Mouse (Mus musculus): ENCODE data around the gene Dnajc8. TPM values are rescaled to one million over a fixed set of nuclear protein-coding genes. Genes with fewer than 3 reads are reported as not detected.

The Dnajc8 gene
- total and polyA plus RNA-seq, 3 experiments, result 110 to 246 TPM; not detected in 1

DNA sequence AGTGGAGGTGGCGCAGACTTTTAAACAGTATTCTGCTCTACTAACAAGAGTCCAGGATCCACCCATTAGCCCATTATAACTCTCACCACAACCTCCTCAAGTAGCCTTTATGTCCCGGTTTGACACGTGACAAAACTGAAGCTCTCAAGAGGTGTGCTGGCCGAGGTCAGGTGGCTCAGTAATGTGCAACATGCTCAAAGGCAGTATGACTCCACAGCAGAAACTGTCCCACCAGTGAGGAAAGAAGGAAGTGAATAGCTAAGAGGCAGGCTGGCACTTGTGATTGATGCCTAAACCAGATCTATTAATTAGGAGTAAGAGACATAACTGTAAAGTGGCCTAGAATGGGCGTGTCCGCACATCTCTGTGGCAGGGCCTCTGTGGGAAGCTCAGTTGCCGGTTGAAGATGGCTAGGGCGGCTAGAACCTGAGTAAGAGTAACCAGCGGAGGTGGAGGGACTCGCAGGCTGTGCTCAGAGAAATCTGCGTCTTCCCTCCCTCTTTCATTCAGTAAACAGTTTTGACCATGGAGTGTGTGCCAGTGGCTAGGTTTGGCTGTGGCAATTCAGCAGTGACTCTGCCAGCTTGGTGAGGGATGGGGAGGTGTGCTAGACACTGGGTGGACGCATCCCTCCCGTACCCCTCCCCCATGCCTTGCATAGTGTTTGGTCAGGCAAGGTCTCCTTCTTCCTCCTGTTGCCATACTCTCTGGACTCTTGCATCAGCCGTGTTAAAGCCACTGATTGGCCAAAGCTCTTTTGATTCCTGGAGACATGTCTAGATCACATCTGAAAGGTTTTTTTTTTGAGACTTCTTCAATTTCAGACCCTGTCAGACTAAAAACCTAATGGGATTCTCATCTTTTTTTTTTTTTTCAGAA lies 21.7 kb upstream of the Dnajc8 start (continued):
- TF ChIP-seq NELFE (IDR thresholded peaks at IDR 0.05; ENCODE audit: low read depth, low read length) (peak; percentile 52), MYB (IDR thresholded peaks at IDR 0.05; ENCODE audit: low read depth, low read length) (no peak), KAT2A (conservative IDR thresholded peaks at IDR 0.05; ENCODE audit: low read depth, low read length) (peak; percentile 51; the same call in 1 of the 2 replicates)

DNA sequence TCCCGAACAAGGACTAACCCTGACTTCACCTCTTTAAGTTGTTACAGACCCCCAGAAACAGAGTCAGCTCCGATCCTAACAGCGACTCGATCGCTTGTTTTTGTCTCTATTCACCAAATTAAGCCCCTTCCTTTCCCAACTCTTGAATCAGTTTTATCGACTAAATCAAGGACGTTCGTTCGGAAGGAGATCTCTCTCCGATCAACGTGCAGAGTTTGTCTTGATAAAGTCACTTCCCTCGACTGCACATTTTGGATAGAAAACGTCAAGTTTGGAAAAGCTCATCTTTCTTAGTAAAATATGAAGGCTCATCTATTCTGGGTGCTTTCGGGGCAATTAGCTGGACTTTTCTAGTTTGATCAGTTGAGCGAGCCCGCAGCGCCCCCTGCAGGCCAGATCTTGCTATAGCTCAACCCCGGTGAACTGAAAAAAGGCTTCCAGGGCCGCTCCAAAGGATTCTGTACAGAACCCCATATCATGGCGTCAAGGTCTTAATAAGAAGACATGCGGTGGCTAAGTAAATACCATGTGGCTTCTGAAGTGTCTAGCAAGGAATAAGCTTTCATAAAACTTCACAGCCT lies 20.7 kb upstream of the Dnajc8 start:
- peak overlapping the region; percentile 55 to 68 for H3K4me3 ChIP-seq (ENCODE audit: control insufficient read depth in 1 of 2, insufficient read depth in 1 of 2, low read depth in 2 of 2, low read length in 2 of 2)
- H3K9me3 ChIP-seq (replicated peaks; ENCODE audit: insufficient read depth, low read length), result no peaks in the 10 kb centered on the region
- peaks cover 13% of the 10 kb centered on the region for H3K79me2 ChIP-seq (ENCODE audit: control insufficient read depth, insufficient read depth, low read length, poor library complexity)
- DNase-seq (ENCODE audit: low read depth, low spot score), result peak; percentile 92
- H3K27me3 ChIP-seq (ENCODE audit: control insufficient read depth in 1 of 2, insufficient read depth in 2 of 2, low read length in 2 of 2), result no peaks in the 10 kb centered on the region
- peaks cover 0 to 28% of the 10 kb centered on the region in 2 experiments; a peak in 2 of 4 replicates for H3K36me3 ChIP-seq (ENCODE audit: control insufficient read depth in 1 of 2, insufficient read depth in 2 of 2, low read length in 2 of 2)
- H3K9ac ChIP-seq (ENCODE audit: control insufficient read depth, low read depth, low read length, poor library complexity, severe bottlenecking), result peak overlapping the region; percentile 95
- peak overlapping the region; percentile 92 for H3K27ac ChIP-seq (ENCODE audit: control insufficient read depth, low read depth, low read length)
- peaks cover 15 to 19% of the 10 kb centered on the region in 2 experiments for H3K4me1 ChIP-seq (ENCODE audit: control insufficient read depth in 1 of 2, insufficient read depth in 2 of 2, low read length in 2 of 2)
- TF ChIP-seq BHLHE40 (IDR thresholded peaks at IDR 0.05; ENCODE audit: borderline replicate concordance, low read depth, low read length) (no peak), RCOR1 (IDR thresholded peaks at IDR 0.05; ENCODE audit: low read depth, low read length) (0 out of 2 replicates have a peak, but pooled peaks have one; percentile 50), CTCF (IDR thresholded peaks at IDR 0.05 in 2 of 3, conservative IDR thresholded peaks at IDR 0.05 in 1 of 3; ENCODE audit: control insufficient read depth in 1 of 3, insufficient read depth in 1 of 3, low read depth in 2 of 3, low read length in 3 of 3, poor library complexity in 1 of 3, severe bottlenecking in 1 of 3) (peak; percentile 70 to 97 (median 95)), TAL1 (IDR thresholded peaks at IDR 0.05; ENCODE audit: low read length) (no peak), MYC (IDR thresholded peaks at IDR 0.05; ENCODE audit: low read depth, low read length) (no peak; the same call in 1 of the 2 replicates), ZC3H11A (IDR thresholded peaks at IDR 0.05; ENCODE audit: low read depth, low read length) (peak; percentile 77), SMC3 (IDR thresholded peaks at IDR 0.05; ENCODE audit: low read depth, low read length) (peak; percentile 78), ZNF384 (IDR thresholded peaks at IDR 0.05; ENCODE audit: low read depth, low read length) (peak; percentile 58), HCFC1 (IDR thresholded peaks at IDR 0.05; ENCODE audit: low read depth, low read length) (peak; percentile 57), TCF12 (IDR thresholded peaks at IDR 0.05; ENCODE audit: low read depth, low read length) (peak; percentile 30; the same call in 1 of the 2 replicates), MXI1 (IDR thresholded peaks at IDR 0.05; ENCODE audit: low read depth, low read length) (peak; percentile 17; the same call in 1 of the 2 replicates), MAX (IDR thresholded peaks at IDR 0.05; ENCODE audit: low read length) (peak; percentile 22), POLR2A (IDR thresholded peaks at IDR 0.05; ENCODE audit: control insufficient read depth in 1 of 2, insufficient read depth in 1 of 2, low read depth in 1 of 2, low read length in 2 of 2, poor library complexity in 1 of 2) (0 out of 4 replicates have a peak, but pooled peaks of 1 of the 2 experiments have one; percentile 1), KAT2A (conservative IDR thresholded peaks at IDR 0.05; ENCODE audit: low read depth, low read length) (0 out of 2 replicates have a peak, but pooled peaks have one; percentile 29), RAD21 (IDR thresholded peaks at IDR 0.05; ENCODE audit: low read depth, low read length) (peak; percentile 98), SIN3A (IDR thresholded peaks at IDR 0.05; ENCODE audit: low read length) (peak; percentile 86), CHD1 (IDR thresholded peaks at IDR 0.05; ENCODE audit: low read depth, low read length) (peak; percentile 97), ZMIZ1 (IDR thresholded peaks at IDR 0.05; ENCODE audit: low read depth, low read length) (no peak), ZKSCAN1 (IDR thresholded peaks at IDR 0.05; ENCODE audit: low read depth, low read length) (no peak)
